Mouse (Mus musculus) lung, adult 18-20 months (tissue): ENCODE measurements around the gene Tmigd3.
"Not testable (repeated sequence)": the region's sequence is repeated elsewhere in the genome, so short reads cannot be mapped to it uniquely, and the experiment has no call there.

Experiments used
- DNase-seq, 2 experiments: peaks; one replicate each; pipeline ENCODE4 v3.0.0; 2022; ENCODE audit warnings: mixed read lengths in 2 of 2

Gene Tmigd3

GRCm38 (mm10) chr3:105904721-105905120 is 34.0 kb downstream of the Tmigd3 start:
- DNase-seq: peak in 1 of 2 experiments; percentile 3

DNA sequence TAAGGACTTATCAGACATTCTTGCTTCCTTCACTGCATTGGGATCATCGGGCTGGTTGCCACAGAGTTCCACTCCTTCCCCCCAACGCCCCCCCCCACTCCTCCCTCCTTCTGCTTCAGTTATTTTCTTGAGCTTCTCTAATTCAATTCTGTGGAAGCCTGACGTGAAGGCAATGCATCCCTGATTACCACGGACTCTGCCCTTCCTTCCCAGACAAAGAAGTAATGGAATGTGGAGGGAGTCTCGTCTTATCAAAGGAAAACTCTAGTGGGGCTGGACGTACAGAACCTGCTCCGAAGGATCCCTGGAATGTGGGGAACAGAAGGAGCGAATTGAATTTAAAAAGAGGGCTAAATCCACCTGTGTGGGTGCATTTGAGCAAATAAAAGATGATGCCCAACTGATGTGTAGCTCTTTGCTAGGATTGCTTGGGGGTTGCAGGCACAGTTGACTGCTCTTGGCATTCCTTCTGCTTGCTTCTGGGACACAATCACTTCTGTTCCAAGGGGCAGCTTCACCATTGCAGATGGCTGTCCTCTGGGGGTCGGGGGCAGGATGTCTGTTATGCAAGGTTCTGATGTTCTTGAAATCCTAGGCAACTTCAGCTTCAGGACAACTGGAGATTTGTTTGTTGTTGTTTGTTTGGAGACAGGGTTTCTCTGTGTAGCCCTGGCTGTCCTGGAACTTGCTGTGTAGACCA is 37.4 kb downstream of the Tmigd3 start:
- peak in 1 of 2 experiments; percentile 2 for DNase-seq

GRCm38 (mm10) chr3:105908976-105909375 is 38.3 kb downstream of the Tmigd3 start:
- DNase-seq: peak in 1 of 2 experiments; percentile 2

DNA sequence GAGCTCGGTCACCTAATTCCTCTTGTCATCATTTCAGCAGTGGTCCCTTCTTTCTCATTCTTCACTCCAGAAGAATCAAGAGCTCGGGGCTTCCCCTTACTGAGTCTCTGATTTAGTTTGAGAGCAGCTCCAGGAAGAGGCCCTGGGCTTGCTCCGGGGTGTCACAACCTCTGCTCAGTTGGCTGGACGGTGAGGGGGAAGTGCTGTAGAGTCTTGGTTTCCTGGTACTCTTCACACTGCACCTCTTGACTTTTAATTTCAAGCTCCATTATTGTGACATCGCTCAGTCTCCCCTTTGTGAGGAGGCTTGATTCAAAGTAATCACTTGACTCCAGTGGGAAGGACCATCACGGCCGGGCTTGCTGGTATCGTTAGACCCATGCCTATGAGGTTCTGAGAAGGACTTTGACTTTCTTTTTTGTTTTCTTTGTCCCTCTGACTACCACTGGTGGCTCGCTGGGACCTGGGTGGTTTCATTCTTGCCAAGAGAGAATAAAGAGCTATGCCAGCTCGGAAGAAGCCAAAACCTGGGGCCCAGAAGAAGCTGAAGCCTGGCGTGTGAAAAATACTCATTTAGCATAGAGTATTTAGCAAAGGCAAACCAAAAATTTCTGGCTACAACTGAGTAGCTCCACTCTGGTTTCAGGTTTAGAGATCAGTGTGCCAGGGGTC is 40.0 kb downstream of the Tmigd3 start:
- DNase-seq: peak; percentile 66 to 76

GRCm38 (mm10) chr3:105912097-105912880 is 41.6 kb downstream of the Tmigd3 start:
- DNase-seq: no peak

- DNase-seq: no peak
Observed at GRCm38 (mm10) chr3:105913839-105914681, 43.4 kb downstream of the Tmigd3 start.

- peak in 1 of 2 experiments; percentile 64 for DNase-seq
Observed at GRCm38 (mm10) chr3:105915281-105915680, 44.6 kb downstream of the Tmigd3 start.

GRCm38 (mm10) chr3:105916455-105916854 is 45.8 kb downstream of the Tmigd3 start:
- not testable (repeated sequence) for DNase-seq

GRCm38 (mm10) chr3:105917656-105918354 is 47.1 kb downstream of the Tmigd3 start:
- no peak for DNase-seq

DNA sequence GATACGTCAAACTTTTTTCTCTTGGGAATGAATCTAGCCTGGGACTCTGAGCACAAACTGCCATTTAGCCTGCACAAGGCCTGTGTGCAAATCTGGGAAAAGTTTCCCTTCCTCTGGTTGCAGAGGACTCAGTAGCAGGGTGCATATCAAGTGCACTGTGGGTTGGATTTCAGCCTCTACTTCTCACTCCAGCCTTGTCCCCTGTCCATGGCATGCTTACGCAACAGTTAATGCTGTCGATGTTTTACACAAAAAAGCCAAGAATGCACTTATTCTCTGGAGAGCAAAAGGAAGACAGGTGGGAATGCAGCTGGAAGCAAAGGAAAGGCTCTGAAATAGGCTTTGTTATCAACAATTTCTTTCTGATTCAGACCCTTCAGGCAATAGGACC is 47.6 kb downstream of the Tmigd3 start:
- no peak for DNase-seq

GRCm38 (mm10) chr3:105920743-105921142 is 50.0 kb downstream of the Tmigd3 start:
- DNase-seq: not testable (repeated sequence)

GRCm38 (mm10) chr3:105921959-105922358 is 51.3 kb downstream of the Tmigd3 start:
- DNase-seq: no peak

- no peak for DNase-seq
Observed at GRCm38 (mm10) chr3:105924616-105925015, 53.9 kb downstream of the Tmigd3 start.

GRCm38 (mm10) chr3:105927561-105928194 is 57.0 kb downstream of the Tmigd3 start:
- DNase-seq: no peak

GRCm38 (mm10) chr3:105928195-105928569 is 57.5 kb downstream of the Tmigd3 start:
- DNase-seq: no peak

DNA sequence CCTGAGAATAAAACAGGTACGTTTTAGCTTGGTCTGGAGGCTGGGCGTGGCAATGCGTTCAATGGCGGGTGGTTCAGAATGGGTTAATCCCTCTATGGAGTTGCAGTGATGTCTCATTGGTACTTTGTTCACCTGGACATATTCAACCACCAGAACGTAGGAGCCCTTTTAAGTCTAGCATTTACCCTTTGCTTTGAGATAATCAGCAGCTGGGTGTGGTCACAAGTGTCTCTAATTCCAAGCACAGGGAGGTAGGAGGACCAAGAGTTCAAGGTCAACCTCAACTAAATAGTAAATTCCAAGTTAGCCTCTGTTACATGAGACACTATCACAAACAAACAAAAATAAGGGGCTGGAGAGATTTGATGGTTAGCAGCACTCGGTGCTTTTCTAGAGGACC is 58.1 kb downstream of the Tmigd3 start:
- DNase-seq: no peak

- no peak for DNase-seq
Observed at GRCm38 (mm10) chr3:105929821-105930220, 59.1 kb downstream of the Tmigd3 start.

- no peak for DNase-seq
Observed at GRCm38 (mm10) chr3:105931095-105931494, 60.4 kb downstream of the Tmigd3 start.

- no peak for DNase-seq
Observed at GRCm38 (mm10) chr3:105932240-105933071, 61.8 kb downstream of the Tmigd3 start, which contains the start of gene I830077J02Rik. TSS of gene I830077J02Rik (minus strand) at chr3:105932664.

DNA sequence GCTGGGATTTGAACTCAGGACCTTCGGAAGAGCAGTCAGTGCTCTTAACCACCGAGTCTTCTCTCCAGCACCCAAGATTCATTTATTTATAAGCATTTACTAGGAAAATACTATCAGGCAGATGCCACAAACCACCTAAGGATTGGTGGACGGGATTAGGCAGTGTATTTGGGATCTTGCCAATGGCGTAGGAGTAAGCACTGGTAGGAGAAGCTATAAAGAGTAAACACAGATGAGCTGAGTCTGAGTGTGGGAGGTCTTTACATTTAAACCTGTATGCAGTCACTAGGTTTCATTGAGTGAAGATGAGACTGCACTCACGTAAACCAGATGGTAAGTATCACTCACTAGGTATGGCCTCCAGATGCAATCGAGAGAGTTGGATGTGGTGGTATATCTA is 63.2 kb downstream of the Tmigd3 start:
- no peak for DNase-seq
